Mouse (Mus musculus): ENCODE data around the gene Kcnj5. TPM values are rescaled to one million over a fixed set of nuclear protein-coding genes. Genes with fewer than 3 reads are reported as not detected.
A peak's percentile ranks its signal among the peaks of the same experiment; 100 is the strongest.

The Kcnj5 gene
- polyA plus RNA-seq, 1 experiment from 2014 or later: 0.19 TPM

GRCm38 (mm10) chr9:32315999-32316398 is 28.2 kb downstream of the Kcnj5 start:
- Histone ChIP-seq H3K4me2 (no peak overlapping the region), H3K9ac (replicated peaks) (no peak overlapping the region), H3K36me3 (no peaks in the 10 kb centered on the region), H3K9me3 (replicated peaks) (no peaks in the 10 kb centered on the region), H3K27ac (replicated peaks) (no peak overlapping the region), H3K4me1 (peaks cover 15% of the 10 kb centered on the region), H3K27me3 (replicated peaks) (no peaks in the 10 kb centered on the region), H3K4me3 (replicated peaks) (no peak overlapping the region)
- ATAC-seq (ENCODE audit: low FRiP score): no peak
- 85% methylated on average over 3 of the region's 3 CpGs for WGBS

DNA sequence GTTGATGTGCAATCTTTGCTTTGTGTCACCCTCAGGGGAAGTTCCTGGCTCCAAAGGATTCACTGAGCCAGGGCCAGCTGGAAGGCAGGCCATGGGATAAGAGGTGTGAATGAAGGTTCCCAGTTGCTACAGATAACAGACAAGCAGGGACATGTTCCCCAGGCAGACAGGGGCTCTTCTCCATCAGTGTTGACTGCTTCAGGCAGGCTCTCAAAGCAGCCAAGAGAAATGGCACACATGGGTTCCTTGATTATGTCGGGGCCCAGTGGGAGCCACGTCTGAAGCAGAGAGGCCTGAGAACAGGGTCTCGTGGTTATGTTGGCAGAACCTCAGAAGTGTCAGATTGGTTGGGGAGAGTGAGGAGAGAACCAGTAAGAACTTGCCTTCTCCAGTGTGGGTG is 30.1 kb downstream of the Kcnj5 start:
- Histone ChIP-seq H3K36me3 (no peaks in the 10 kb centered on the region), H3K27ac (replicated peaks) (no peak overlapping the region), H3K9me3 (replicated peaks) (no peaks in the 10 kb centered on the region), H3K9ac (replicated peaks) (no peak overlapping the region), H3K4me2 (no peak overlapping the region), H3K4me3 (replicated peaks) (no peak overlapping the region), H3K27me3 (replicated peaks) (no peaks in the 10 kb centered on the region), H3K4me1 (peaks cover 15% of the 10 kb centered on the region)
- WGBS: 83% methylated on average over 3 of the region's 3 CpGs
- ATAC-seq (ENCODE audit: low FRiP score): no peak

DNA sequence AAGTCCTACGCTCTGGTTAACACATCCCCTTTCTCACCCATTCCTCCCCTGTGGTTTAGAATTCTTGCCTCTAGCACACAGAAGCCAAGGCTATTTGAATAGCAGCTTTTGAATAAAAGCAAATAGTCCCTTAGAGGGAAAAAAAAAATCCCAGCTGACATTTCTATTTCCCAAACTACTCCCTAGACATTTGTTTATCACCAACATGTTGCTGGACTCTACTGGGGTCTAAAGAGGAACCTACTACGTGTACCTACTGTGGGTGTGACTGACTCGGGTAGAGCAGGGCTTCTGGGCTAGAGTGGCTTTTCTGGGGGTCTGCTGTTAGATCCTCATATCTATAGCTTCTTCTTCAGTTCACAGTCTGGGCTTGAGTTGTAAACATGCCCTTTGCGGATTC is 31.9 kb downstream of the Kcnj5 start:
- 59% methylated on average over 4 of the region's 4 CpGs for WGBS
- Histone ChIP-seq H3K4me3 (replicated peaks) (no peak overlapping the region), H3K4me2 (peak overlapping the region; percentile 32), H3K27ac (replicated peaks) (no peak overlapping the region), H3K27me3 (replicated peaks) (no peaks in the 10 kb centered on the region), H3K9ac (replicated peaks) (no peak overlapping the region), H3K4me1 (peaks cover 15% of the 10 kb centered on the region), H3K36me3 (no peaks in the 10 kb centered on the region), H3K9me3 (replicated peaks) (no peaks in the 10 kb centered on the region)
- no peak for ATAC-seq (ENCODE audit: low FRiP score)

- H3K27ac ChIP-seq (replicated peaks): no peak overlapping the region
- no peaks in the 10 kb centered on the region for H3K36me3 ChIP-seq
- peak; percentile 50; the same call in 1 of the 2 replicates for ATAC-seq (ENCODE audit: low FRiP score)
- no peak overlapping the region for H3K4me3 ChIP-seq (replicated peaks)
- no peaks in the 10 kb centered on the region for H3K27me3 ChIP-seq (replicated peaks)
- 29% methylated on average over 14 of the region's 14 CpGs for WGBS
- H3K9ac ChIP-seq (replicated peaks): no peak overlapping the region
- no peaks in the 10 kb centered on the region for H3K9me3 ChIP-seq (replicated peaks)
- peak overlapping the region; percentile 32 for H3K4me2 ChIP-seq
- peaks cover 15% of the 10 kb centered on the region for H3K4me1 ChIP-seq
These were observed 32.4 kb downstream of the Kcnj5 start for GRCm38 (mm10) chr9:32311786-32312185.

GRCm38 (mm10) chr9:32302501-32303150 is 41.5 kb downstream of the Kcnj5 start:
- 14% methylated on average over 13 of the region's 13 CpGs for WGBS

GRCm38 (mm10) chr9:32295061-32295800 is 48.9 kb downstream of the Kcnj5 start:
- no peak for ATAC-seq (ENCODE audit: low FRiP score)
- 80% methylated on average over 9 of the region's 9 CpGs for WGBS
- peaks cover 9% of the 10 kb centered on the region for H3K4me1 ChIP-seq

More at GRCm38 (mm10) chr9:32302501-32303150, 41.5 kb downstream of the Kcnj5 start:
- H3K27me3 ChIP-seq (replicated peaks): no peaks in the 10 kb centered on the region
- H3K4me2 ChIP-seq: no peak overlapping the region
- H3K9me3 ChIP-seq (replicated peaks): no peaks in the 10 kb centered on the region
- peak; percentile 69; the same call in 1 of the 2 replicates for ATAC-seq (ENCODE audit: low FRiP score)
- no peak overlapping the region for H3K4me3 ChIP-seq (replicated peaks)
- no peak overlapping the region for H3K27ac ChIP-seq (replicated peaks)
- H3K36me3 ChIP-seq: no peaks in the 10 kb centered on the region
- H3K4me1 ChIP-seq: peaks cover 7% of the 10 kb centered on the region; the same call in 1 of the 2 replicates
- no peak overlapping the region for H3K9ac ChIP-seq (replicated peaks)

GRCm38 (mm10) chr9:32292686-32293085 is 51.5 kb downstream of the Kcnj5 start:
- no peaks in the 10 kb centered on the region for H3K9me3 ChIP-seq (replicated peaks)
- no peak overlapping the region for H3K9ac ChIP-seq (replicated peaks)
- no peak overlapping the region for H3K4me3 ChIP-seq (replicated peaks)
- H3K4me2 ChIP-seq: no peak overlapping the region
- no peaks in the 10 kb centered on the region for H3K27me3 ChIP-seq (replicated peaks)
- H3K27ac ChIP-seq (replicated peaks): no peak overlapping the region; the same call in 1 of the 2 replicates
- H3K4me1 ChIP-seq: peaks cover 9% of the 10 kb centered on the region
- H3K36me3 ChIP-seq: no peaks in the 10 kb centered on the region
- 13% methylated on average over 5 of the region's 5 CpGs for WGBS
- no peak for ATAC-seq (ENCODE audit: low FRiP score)

More at GRCm38 (mm10) chr9:32295061-32295800, 48.9 kb downstream of the Kcnj5 start:
- Histone ChIP-seq H3K4me3 (replicated peaks) (no peak overlapping the region), H3K9ac (replicated peaks) (no peak overlapping the region), H3K27ac (replicated peaks) (no peak overlapping the region), H3K27me3 (replicated peaks) (no peaks in the 10 kb centered on the region), H3K36me3 (no peaks in the 10 kb centered on the region), H3K9me3 (replicated peaks) (no peaks in the 10 kb centered on the region), H3K4me2 (no peak overlapping the region)

DNA sequence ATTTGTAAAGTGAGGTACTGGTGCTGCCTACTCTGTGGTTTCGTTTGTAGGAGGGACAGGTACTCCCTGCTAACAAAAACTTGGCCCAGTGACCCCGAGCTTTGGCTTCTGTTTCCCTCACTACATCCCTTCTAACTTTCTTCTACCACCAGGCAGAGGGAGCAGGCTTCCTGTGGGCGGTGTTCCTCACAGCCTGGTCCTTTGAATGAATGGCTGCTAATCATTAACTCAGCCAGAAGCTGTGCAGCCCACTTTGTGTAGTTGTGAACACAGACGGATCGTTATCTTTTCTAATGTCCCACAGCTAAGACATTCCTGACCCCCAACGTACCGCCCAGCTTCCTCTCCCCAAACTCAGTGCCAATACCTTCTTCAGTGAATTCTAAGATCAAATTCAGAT is 52.5 kb downstream of the Kcnj5 start:
- H3K27me3 ChIP-seq (replicated peaks): no peaks in the 10 kb centered on the region
- peaks cover 9% of the 10 kb centered on the region for H3K4me1 ChIP-seq
- no peaks in the 10 kb centered on the region for H3K9me3 ChIP-seq (replicated peaks)
- WGBS: 17% methylated on average over 7 of the region's 7 CpGs
- no peak for ATAC-seq (ENCODE audit: low FRiP score)
- H3K4me2 ChIP-seq: no peak overlapping the region
- H3K9ac ChIP-seq (replicated peaks): no peak overlapping the region
- H3K36me3 ChIP-seq: no peaks in the 10 kb centered on the region
- H3K4me3 ChIP-seq (replicated peaks): no peak overlapping the region
- no peak overlapping the region for H3K27ac ChIP-seq (replicated peaks)

DNA sequence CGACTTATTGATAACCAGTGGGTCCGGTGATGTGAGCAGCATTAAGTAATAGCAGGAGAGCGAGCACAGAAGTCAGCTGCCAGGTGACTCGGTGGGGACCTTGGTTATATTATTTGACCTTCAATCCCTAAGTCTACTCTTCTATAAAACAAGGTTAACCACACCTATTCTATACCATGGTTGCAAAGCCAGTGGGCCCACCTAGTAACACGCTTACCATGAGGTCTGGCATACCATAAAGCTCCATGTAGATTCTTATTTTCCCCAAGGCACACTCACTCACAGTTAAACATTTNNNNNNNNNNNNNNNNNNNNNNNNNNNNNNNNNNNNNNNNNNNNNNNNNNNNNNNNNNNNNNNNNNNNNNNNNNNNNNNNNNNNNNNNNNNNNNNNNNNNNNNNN is 60.6 kb downstream of the Kcnj5 start:
- Histone ChIP-seq H3K27me3 (replicated peaks) (no peaks in the 10 kb centered on the region), H3K4me2 (no peak overlapping the region), H3K4me3 (replicated peaks) (no peak overlapping the region), H3K27ac (replicated peaks) (no peak overlapping the region), H3K4me1 (no peaks in the 10 kb centered on the region), H3K9me3 (replicated peaks) (no peaks in the 10 kb centered on the region), H3K36me3 (no peaks in the 10 kb centered on the region), H3K9ac (replicated peaks) (no peak overlapping the region)
- ATAC-seq (ENCODE audit: low FRiP score): no peak
- WGBS: 91% methylated on average over 5 of the region's 5 CpGs

DNA sequence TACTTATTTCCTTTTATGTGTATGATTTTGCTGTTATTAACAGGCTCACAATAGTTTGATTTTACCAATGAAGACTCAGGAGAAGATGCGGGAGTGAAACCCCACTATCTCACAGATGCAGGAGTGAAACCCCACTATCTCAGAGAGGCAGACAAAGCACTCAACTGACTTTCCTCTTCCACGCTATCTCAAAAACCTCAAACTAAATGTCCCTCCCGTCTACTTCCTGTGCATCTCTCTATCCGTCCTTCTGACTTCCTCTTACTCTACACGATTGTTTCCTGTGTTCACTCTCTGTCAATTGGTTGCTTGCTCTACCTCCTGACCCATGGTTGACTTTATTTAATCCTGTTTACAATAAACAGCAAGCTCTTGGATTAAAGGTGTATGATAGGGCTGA is 63.7 kb downstream of the Kcnj5 start:
- Histone ChIP-seq H3K4me1 (no peaks in the 10 kb centered on the region), H3K9ac (replicated peaks) (no peak overlapping the region)
- 94% methylated on average over 5 of the region's 5 CpGs for WGBS

DNA sequence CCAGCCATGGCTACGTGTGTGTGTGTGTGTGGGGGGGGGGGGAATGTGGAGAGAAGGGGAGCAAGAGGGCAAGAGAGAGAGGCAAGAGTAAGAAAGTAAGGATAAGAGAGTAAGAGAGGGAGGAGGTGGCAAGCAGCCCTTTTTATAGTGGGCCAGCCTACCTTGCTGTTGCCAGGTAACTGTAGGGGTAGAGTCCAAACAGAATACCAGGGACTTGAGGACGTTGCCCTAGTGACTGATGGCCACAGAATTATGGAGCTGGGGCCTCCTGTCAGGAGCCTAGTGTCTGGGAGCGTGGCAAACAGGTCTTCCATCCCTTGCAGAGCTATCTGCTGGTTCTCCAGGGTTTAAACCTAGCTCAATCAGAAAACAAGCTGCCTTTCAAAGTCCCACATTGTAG is 64.4 kb downstream of the Kcnj5 start:
- H3K27ac ChIP-seq (replicated peaks): no peak overlapping the region
- no peaks in the 10 kb centered on the region for H3K27me3 ChIP-seq (replicated peaks)
- H3K4me1 ChIP-seq: no peaks in the 10 kb centered on the region
- H3K36me3 ChIP-seq: no peaks in the 10 kb centered on the region
- H3K9me3 ChIP-seq (replicated peaks): no peaks in the 10 kb centered on the region
- no peak overlapping the region for H3K4me3 ChIP-seq (replicated peaks)
- H3K4me2 ChIP-seq: no peak overlapping the region
- 64% methylated on average over 3 of the region's 3 CpGs for WGBS
- H3K9ac ChIP-seq (replicated peaks): no peak overlapping the region
- ATAC-seq (ENCODE audit: low FRiP score): no peak

More for the DNA sequence above, 63.7 kb downstream of the Kcnj5 start:
- Histone ChIP-seq H3K36me3 (no peaks in the 10 kb centered on the region), H3K27me3 (replicated peaks) (no peaks in the 10 kb centered on the region), H3K4me3 (replicated peaks) (no peak overlapping the region), H3K9me3 (replicated peaks) (no peaks in the 10 kb centered on the region), H3K27ac (replicated peaks) (no peak overlapping the region), H3K4me2 (no peak overlapping the region)
- no peak for ATAC-seq (ENCODE audit: low FRiP score)

GRCm38 (mm10) chr9:32278052-32278451 is 66.1 kb downstream of the Kcnj5 start:
- no peaks in the 10 kb centered on the region for H3K9me3 ChIP-seq (replicated peaks)
- H3K4me1 ChIP-seq: no peaks in the 10 kb centered on the region
- no peaks in the 10 kb centered on the region for H3K36me3 ChIP-seq
- H3K4me3 ChIP-seq (replicated peaks): no peak overlapping the region
- WGBS: 85% methylated on average over 5 of the region's 5 CpGs
- no peak for ATAC-seq (ENCODE audit: low FRiP score)
- H3K27me3 ChIP-seq (replicated peaks): no peaks in the 10 kb centered on the region
- no peak overlapping the region for H3K9ac ChIP-seq (replicated peaks)
- no peak overlapping the region for H3K4me2 ChIP-seq
- no peak overlapping the region for H3K27ac ChIP-seq (replicated peaks)
